Mouse (Mus musculus): Measurements from ENCODE around the gene Mnat1. TPM values are rescaled to one million over a fixed set of nuclear protein-coding genes. Genes with fewer than 3 reads are reported as not detected.
A peak's percentile ranks its signal among the peaks of the same experiment; 100 is the strongest.
"Not testable (repeated sequence)": the region's sequence is repeated elsewhere in the genome, so short reads cannot be mapped to it uniquely, and the experiment has no call there.

Gene Mnat1
- 10 to 100 TPM; 30.1 to 33.1 TPM for polyA plus RNA-seq (2017; shearing (Covaris generic))

- peak; percentile 55 for ATAC-seq
Observed at GRCm38 (mm10) chr12:73123093-73124041, at the start of gene Mnat1. Mnat1 (plus strand) TSS chr12:73123717.

- ATAC-seq, result not testable (repeated sequence)
Observed at GRCm38 (mm10) chr12:73081828-73082227, 41.7 kb upstream of the Mnat1 start.

- no peak for ATAC-seq
Observed at GRCm38 (mm10) chr12:73083773-73084172, 39.7 kb upstream of the Mnat1 start.

- ATAC-seq, result no peak
Observed at GRCm38 (mm10) chr12:73085739-73086630, 37.5 kb upstream of the Mnat1 start.

GRCm38 (mm10) chr12:73087086-73087485, 36.4 kb upstream of the Mnat1 start:
- ATAC-seq, result no peak

GRCm38 (mm10) chr12:73088500-73088899, 35.0 kb upstream of the Mnat1 start:
- ATAC-seq, result no peak

GRCm38 (mm10) chr12:73088911-73089310, 34.6 kb upstream of the Mnat1 start:
- ATAC-seq, result no peak

GRCm38 (mm10) chr12:73090672-73091335, 32.7 kb upstream of the Mnat1 start:
- ATAC-seq, result no peak

- no peak for ATAC-seq
Observed at GRCm38 (mm10) chr12:73094189-73094588, 29.3 kb upstream of the Mnat1 start.

- no peak for ATAC-seq
Observed at GRCm38 (mm10) chr12:73094605-73095004, 28.9 kb upstream of the Mnat1 start.

GRCm38 (mm10) chr12:73096177-73096576, 27.3 kb upstream of the Mnat1 start:
- ATAC-seq, result not testable (repeated sequence)

GRCm38 (mm10) chr12:73098593-73098992, 24.9 kb upstream of the Mnat1 start:
- no peak for ATAC-seq

GRCm38 (mm10) chr12:73103713-73104112, 19.8 kb upstream of the Mnat1 start:
- ATAC-seq, result no peak

- ATAC-seq, result no peak
Observed at GRCm38 (mm10) chr12:73107821-73108220, 15.7 kb upstream of the Mnat1 start.

GRCm38 (mm10) chr12:73110431-73111111, 12.9 kb upstream of the Mnat1 start:
- ATAC-seq, result no peak

- ATAC-seq, result no peak
Observed at GRCm38 (mm10) chr12:73111561-73112325, 11.8 kb upstream of the Mnat1 start.

GRCm38 (mm10) chr12:73112326-73113087, 11.0 kb upstream of the Mnat1 start:
- ATAC-seq, result peak; percentile 17

GRCm38 (mm10) chr12:73113196-73113595, 10.3 kb upstream of the Mnat1 start, which contains the start of gene Six4:
Six4 (minus strand) TSS chr12:73113456.
- no peak for ATAC-seq

GRCm38 (mm10) chr12:73125250-73125649, 1.7 kb downstream of the Mnat1 start:
- ATAC-seq, result no peak

- ATAC-seq, result no peak
Observed at GRCm38 (mm10) chr12:73140732-73141131, 17.2 kb downstream of the Mnat1 start.

All from activated CD4-positive, CD25-positive, alpha-beta regulatory T cell, adult 4 months (primary cell).